Mouse (Mus musculus) heart, adult 18-20 months (tissue): Measurements from ENCODE around the gene Atp2a3. TPM values are rescaled to one million over a fixed set of nuclear protein-coding genes. Genes with fewer than 3 reads are reported as not detected.

ENCODE experiments used
- DNase-seq, 2 experiments: peaks; one replicate each; pipeline ENCODE4 v3.0.0; 2021 to 2022; ENCODE audit warnings: mixed read lengths in 1 of 2
- total RNA-seq, 2 experiments: library from RNA; stranded (reverse); gene quantifications; 2 replicates each; pipeline ENCODE4 v1.2.3; 2021

The Atp2a3 gene
- total RNA-seq, 2 experiments from 2014 or later: 8.6 to 15.8 TPM

GRCm38 (mm10) chr11:73006377-73006776 lies 45.4 kb downstream of the Atp2a3 start:
- peak; percentile 68 to 76 for DNase-seq

GRCm38 (mm10) chr11:73007113-73007512 lies 46.1 kb downstream of the Atp2a3 start:
- no peak for DNase-seq

GRCm38 (mm10) chr11:73007698-73008481 lies 46.9 kb downstream of the Atp2a3 start:
- DNase-seq: peak in 1 of 2 experiments; percentile 77

- DNase-seq: no peak
Measured at GRCm38 (mm10) chr11:73008826-73009225, 47.9 kb downstream of the Atp2a3 start.

GRCm38 (mm10) chr11:73009531-73010274 lies 48.7 kb downstream of the Atp2a3 start:
- no peak for DNase-seq

GRCm38 (mm10) chr11:73013981-73014380 lies 53.0 kb downstream of the Atp2a3 start:
- DNase-seq: no peak

- no peak for DNase-seq
Measured at GRCm38 (mm10) chr11:73014831-73015344, 53.9 kb downstream of the Atp2a3 start.

- DNase-seq: peak; percentile 71 to 80
Measured at GRCm38 (mm10) chr11:73015391-73016102, 54.6 kb downstream of the Atp2a3 start.

- DNase-seq: no peak
Measured at GRCm38 (mm10) chr11:73016103-73016420, 55.1 kb downstream of the Atp2a3 start.

GRCm38 (mm10) chr11:73018471-73019146 lies 57.6 kb downstream of the Atp2a3 start, which contains the start of gene Camkk1:
TSS of gene Camkk1 (plus strand) at chr11:73019008.
- peak; percentile 93 to 96 for DNase-seq

GRCm38 (mm10) chr11:73019147-73019795 lies 58.3 kb downstream of the Atp2a3 start:
- peak; percentile 29 to 47 for DNase-seq

- no peak for DNase-seq
Measured at GRCm38 (mm10) chr11:73020953-73021800, 60.2 kb downstream of the Atp2a3 start.

GRCm38 (mm10) chr11:73023099-73023498 lies 62.1 kb downstream of the Atp2a3 start:
- peak; percentile 84 to 87 for DNase-seq

- no peak for DNase-seq
Measured at GRCm38 (mm10) chr11:73023827-73024226, 62.9 kb downstream of the Atp2a3 start.

GRCm38 (mm10) chr11:73024236-73024904 lies 63.4 kb downstream of the Atp2a3 start:
- peak in 1 of 2 experiments; percentile 73 for DNase-seq

GRCm38 (mm10) chr11:73026961-73027360 lies 66.0 kb downstream of the Atp2a3 start:
- DNase-seq: no peak

- DNase-seq: peak; percentile 92 to 95
Measured at GRCm38 (mm10) chr11:73030821-73031498, 70.0 kb downstream of the Atp2a3 start.

GRCm38 (mm10) chr11:73031536-73031935 lies 70.6 kb downstream of the Atp2a3 start:
- no peak for DNase-seq

GRCm38 (mm10) chr11:73036077-73036476 lies 75.1 kb downstream of the Atp2a3 start:
- no peak for DNase-seq
